Mouse (Mus musculus) embryo, embryonic 9.5 days (tissue): ENCODE results near the gene Rims3.

Source experiments
- DNase-seq: peaks from one replicate; pipeline ENCODE4 v3.0.0-alpha.2; 2017; ENCODE audit errors: extremely low spot score

Gene Rims3

GRCm38 (mm10) chr4:120854588-120855319 lies at the start of gene Rims3:
Gene Rims3, plus strand, starts transcription at chr4:120854816.
- peak; percentile 81 for DNase-seq

GRCm38 (mm10) chr4:120805816-120806215 lies 48.8 kb upstream of the Rims3 start:
- no peak for DNase-seq

GRCm38 (mm10) chr4:120813762-120814161 lies 40.9 kb upstream of the Rims3 start:
- DNase-seq, result no peak

DNA sequence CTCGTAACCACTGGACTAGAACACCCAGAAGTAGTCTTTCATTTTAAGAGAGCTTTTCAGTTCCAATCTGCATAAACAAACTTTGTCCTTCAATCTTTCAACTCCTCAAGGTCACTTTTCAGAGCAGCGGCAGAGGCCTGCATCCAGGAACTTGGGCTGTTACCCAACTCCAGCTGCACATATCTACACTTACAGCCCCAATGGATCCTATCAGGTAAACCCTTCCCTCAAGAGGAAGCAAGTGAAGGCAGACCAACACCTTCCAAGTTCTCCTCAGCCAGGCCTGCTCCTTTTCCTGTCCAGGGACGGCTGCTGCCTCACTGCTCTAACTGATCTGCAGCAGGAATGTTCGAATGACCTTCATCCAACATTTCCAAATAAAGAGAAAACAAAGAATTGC lies 40.4 kb upstream of the Rims3 start:
- peak; percentile 16 for DNase-seq

DNA sequence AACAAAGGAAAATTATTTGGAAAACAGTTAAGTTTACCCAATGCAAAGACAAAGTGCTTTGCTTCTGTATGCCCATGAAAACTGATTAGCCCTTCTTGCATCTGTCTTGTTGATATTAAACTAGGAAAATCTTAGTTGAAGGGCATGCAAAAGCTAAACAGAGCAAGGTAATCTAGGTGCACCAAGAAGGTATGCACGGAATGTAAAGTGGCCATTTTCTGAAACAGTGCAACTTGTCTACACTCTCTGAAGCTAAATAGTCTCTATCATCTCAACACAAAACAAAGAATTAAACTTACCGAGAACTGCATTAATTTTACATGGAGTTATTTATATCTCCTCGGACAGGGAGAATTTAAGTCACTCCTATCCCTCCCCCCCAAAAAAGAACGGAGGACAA lies 39.5 kb upstream of the Rims3 start:
- DNase-seq, result no peak

- peak; percentile 77 for DNase-seq
These were observed 38.8 kb upstream of the Rims3 start for GRCm38 (mm10) chr4:120815622-120816334.

DNA sequence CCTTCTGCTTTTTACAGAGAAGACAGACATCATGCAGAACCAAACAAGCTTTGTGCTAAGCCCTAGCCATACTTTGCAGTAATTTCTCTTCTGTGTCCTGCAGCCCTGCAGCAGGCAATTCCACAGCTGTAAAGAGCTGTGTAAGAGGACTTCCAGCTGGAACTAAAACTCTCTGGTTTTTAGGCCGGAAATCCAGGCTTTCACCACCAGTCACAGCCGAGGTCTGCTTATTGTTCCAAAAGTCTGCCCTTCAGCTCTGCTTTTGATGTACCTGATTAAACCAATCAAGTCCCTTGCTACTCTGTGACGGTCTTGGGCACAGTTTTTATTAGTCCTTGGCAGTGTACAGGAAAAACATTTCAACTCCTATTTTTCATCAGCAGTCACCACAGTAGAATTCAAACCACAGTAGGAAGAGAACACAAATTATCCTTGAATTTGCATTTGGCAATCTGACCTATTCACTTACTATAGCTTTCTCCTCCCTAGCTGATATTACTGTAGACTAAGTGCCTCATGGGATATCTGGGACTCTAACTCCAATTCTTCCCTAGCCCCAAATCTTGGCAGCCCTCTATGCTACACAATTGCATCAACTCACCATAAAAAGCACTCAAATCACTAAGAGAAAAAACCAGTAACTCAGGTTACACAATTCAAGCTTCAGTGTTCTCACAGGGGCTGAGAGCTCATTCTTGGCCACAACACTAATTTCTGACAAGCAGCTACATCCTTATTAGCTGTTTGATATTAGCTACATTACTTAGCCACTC lies 37.4 kb upstream of the Rims3 start:
- no peak for DNase-seq

DNA sequence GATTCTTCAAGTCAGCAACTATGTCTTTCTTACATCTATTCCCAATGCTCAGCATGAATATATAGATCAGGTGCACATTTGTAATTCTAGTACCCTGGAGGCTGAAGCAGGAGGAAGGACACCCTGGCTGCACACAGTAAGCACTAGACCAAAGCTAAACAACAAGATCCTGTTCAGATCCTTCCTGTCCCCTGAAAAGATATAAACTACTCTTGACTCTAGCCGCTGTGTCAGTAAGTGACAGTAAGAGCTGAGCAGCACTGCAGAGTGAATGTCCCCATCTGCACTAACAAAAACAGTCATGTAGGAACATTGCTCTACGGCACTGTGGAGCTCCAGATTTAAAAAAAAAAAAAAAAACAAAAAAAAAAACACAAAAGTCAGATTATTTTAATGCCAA lies 36.7 kb upstream of the Rims3 start:
- DNase-seq, result no peak

GRCm38 (mm10) chr4:120819296-120819695 lies 35.3 kb upstream of the Rims3 start:
- no peak for DNase-seq

GRCm38 (mm10) chr4:120819871-120820270 lies 34.7 kb upstream of the Rims3 start:
- no peak for DNase-seq

GRCm38 (mm10) chr4:120822191-120822911 lies 32.3 kb upstream of the Rims3 start:
- DNase-seq, result no peak

DNA sequence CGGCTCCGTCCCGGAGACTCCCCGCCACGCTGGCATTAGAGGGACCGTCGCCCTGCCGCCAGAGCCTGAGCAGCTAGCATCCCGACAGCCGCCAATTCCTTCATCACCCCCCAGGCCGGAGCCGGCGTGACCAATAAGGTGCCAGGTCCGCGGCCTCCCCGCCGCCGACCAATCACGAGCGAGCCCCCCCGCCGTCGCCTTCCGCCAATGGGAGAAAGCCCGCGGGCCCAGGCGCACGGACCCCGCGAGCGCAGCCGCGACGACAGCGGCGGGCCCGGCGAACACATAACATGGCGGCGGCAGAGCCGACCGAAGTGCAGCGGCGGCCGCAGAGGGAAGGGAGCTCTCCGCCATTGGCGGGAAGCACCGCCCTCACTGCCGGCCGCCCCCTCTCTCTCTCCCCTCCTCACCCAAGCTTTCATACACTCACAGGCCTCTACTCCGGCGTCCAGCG lies 29.5 kb upstream of the Rims3 start:
- DNase-seq, result peak; percentile 94

- peak; percentile 98 for DNase-seq
These were observed 28.9 kb upstream of the Rims3 start for GRCm38 (mm10) chr4:120825577-120826326.

- DNase-seq, result no peak
These were observed 28.2 kb upstream of the Rims3 start for GRCm38 (mm10) chr4:120826418-120826817.

GRCm38 (mm10) chr4:120830767-120831166 lies 23.8 kb upstream of the Rims3 start:
- no peak for DNase-seq

- DNase-seq, result no peak
These were observed 23.1 kb upstream of the Rims3 start, which contains the start of gene Nfyc for GRCm38 (mm10) chr4:120831472-120831871. Gene Nfyc, minus strand, starts transcription at chr4:120831572.

DNA sequence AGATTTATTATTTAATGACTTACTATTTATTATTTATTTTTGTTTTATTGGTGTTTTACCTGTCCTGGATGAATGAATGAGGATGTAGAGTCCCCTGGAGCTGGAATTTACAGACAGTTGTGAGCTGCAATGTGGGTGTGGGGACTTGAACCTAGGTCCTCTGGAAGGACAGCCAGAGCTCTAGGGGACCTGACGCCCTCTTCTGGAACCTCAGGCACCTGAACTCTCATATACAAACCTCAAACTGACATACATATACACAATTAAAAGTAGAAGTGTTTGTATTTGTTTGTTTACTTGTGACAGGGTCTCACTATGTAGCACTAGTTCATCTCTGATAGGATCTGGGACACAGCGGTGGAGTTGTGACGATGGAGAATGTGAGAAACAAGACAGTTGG lies 13.3 kb upstream of the Rims3 start:
- no peak for DNase-seq

DNA sequence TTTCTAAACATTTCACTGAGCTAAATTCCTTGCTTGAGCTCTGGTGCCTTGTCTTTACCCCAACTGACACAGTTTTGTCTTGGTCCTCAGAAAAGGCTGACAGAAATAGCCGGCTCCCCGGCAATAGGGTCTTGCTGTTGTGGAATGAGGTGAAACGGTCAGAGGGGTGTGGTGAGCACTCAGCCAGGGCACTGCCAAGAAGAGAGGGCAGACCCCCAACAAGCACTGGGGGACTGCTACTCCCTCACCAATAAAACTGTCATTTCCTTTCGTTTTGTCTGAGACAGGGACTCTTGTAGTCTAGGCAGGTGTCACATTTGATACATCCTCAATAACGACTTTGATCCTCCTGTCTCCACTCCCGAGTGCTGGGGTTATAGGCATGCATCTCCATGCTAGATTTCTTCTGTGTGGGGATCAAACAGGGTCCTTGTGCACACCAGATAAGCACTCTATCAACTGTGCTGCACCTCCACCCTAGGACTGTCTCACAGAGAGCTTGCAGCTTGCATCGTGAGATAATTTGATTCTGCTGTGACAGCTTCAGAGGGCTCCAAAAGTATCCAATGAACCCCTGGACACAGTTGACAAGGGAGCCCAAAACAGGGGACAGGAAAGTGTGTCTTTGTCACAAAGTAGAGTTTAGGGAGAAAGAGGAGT lies 10.1 kb upstream of the Rims3 start:
- no peak for DNase-seq

GRCm38 (mm10) chr4:120845098-120845497 lies 9.5 kb upstream of the Rims3 start:
- no peak for DNase-seq

DNA sequence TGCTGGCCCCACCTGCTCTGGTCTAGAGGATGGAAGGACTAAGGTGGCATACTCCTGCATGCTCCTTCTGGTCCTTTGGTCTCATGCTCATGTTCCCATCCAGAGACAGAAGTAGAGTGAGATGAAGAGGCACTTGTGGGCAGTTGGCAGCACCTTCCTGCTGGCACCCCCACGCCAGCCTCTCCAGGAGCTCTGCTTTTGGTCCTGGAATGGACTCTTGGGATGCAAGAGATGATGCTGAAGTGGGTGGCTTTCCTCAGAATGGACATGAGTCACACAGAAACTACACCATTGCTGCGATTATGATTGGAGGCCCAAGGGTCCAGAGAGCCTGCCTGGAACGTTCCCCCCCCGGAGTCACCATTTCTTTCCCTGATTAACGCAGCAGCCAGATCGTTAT lies 5.7 kb upstream of the Rims3 start:
- DNase-seq, result no peak
